Comparison of ENCODE assay signal across 15 mouse cellular contexts in the genomic region with DNA sequence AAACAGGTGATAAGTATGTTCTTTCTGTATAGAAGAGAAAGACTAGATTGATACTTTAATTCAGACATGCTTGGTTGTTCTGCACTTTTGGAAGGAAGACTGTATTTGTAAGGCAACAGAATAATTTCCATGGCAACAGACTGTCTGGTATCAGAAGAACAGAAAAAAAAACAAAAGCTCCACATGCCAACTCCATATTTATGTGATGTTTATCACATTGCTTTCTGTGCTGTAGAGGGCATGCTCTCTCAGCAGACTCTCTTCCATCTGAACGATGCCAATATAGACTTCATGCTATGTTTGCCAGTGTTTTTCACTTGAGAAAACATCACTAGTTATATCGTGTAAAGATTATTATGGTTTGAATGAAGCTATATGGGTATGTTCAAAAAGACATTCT.
"Had no signal": no experiment of that assay in that cellular context is flagged by ENCODE, and none has a peak within 500 bp of the region (broad histone marks: within the 10 kb centered on the region; RNA-seq: fewer than 3 reads in every experiment).

No protein-coding gene starts in this region.

- ATAC-seq: liver, embryonic 12.5 days had no signal

- H3K4me2 ChIP-seq: limb, embryonic 15.5 days; liver, embryonic 12.5 days; lung, embryonic 14.5 days; midbrain, embryonic 12.5 days; neural tube, embryonic 15.5 days had no signal

- H3K27ac ChIP-seq: kidney, postnatal 0 days; limb, embryonic 15.5 days; liver, embryonic 12.5 days; midbrain, embryonic 12.5 days; neural tube, embryonic 15.5 days had no signal

- H3K36me3 ChIP-seq: limb, embryonic 15.5 days; liver, embryonic 12.5 days; midbrain, embryonic 12.5 days; neural tube, embryonic 15.5 days had no signal

- H3K27me3 ChIP-seq: limb, embryonic 15.5 days; liver, embryonic 12.5 days; midbrain, embryonic 12.5 days; neural tube, embryonic 15.5 days had no signal

- H3K9me3 ChIP-seq: limb, embryonic 15.5 days; liver, embryonic 12.5 days; midbrain, embryonic 12.5 days; neural tube, embryonic 15.5 days had no signal

- H3K4me1 ChIP-seq: limb, embryonic 15.5 days; liver, embryonic 12.5 days; midbrain, embryonic 12.5 days; neural tube, embryonic 15.5 days had no signal

- H3K9ac ChIP-seq: limb, embryonic 15.5 days; liver, embryonic 12.5 days; lung, embryonic 14.5 days; midbrain, embryonic 12.5 days; neural tube, embryonic 15.5 days had no signal

- DNase-seq: kidney, adult 9 months; kidney, postnatal 36 days; lung, embryonic 14.5 days; lung, postnatal 10 days; lung, postnatal 4 days; right cerebral cortex, adult 18-20 months; right cerebral cortex, postnatal 25 days; thymus, adult 18-20 months; thymus, postnatal 14 days had no signal

- H3K4me3 ChIP-seq: limb, embryonic 15.5 days; liver, embryonic 12.5 days; midbrain, embryonic 12.5 days; myocyte; neural tube, embryonic 15.5 days had no signal
